Mouse (Mus musculus) stomach, embryonic 14.5 days (tissue): ENCODE data around the gene Prmt8. TPM values are rescaled to one million over a fixed set of nuclear protein-coding genes. Genes with fewer than 3 reads are reported as not detected.

Experiments used
- ATAC-seq: fragments of 200-750 bp; cut with Nextera tagmentation; 2 replicates; pipeline ENCODE4 v1.8.0; 2017; ENCODE audit warnings: low read depth, moderate TSS enrichment; ENCODE audit not compliant: insufficient number of reproducible peaks, insufficient read depth, low FRiP score
- H3K27ac ChIP-seq: fragments of 300-500 bp; sonication (generic); 2 replicates; pipeline ENCODE4 v1.5.1; 2014; ENCODE audit warnings: mild to moderate bottlenecking, low read length, moderate library complexity, mixed read lengths
- H3K27me3 ChIP-seq: fragments of 300-500 bp; sonication (generic); 2 replicates; pipeline ENCODE4 v1.6.1; 2014; ENCODE audit warnings: low read length, control low read depth, mixed read lengths; ENCODE audit not compliant: control insufficient read depth, insufficient read depth
- H3K36me3 ChIP-seq: fragments of 300-500 bp; sonication (generic); 2 replicates; pipeline ENCODE4 v1.6.1; 2014; ENCODE audit warnings: mild to moderate bottlenecking, control low read depth, low read length, moderate library complexity, mixed read lengths; ENCODE audit not compliant: control insufficient read depth, insufficient read depth
- H3K4me1 ChIP-seq: fragments of 300-500 bp; sonication (generic); 2 replicates; pipeline ENCODE4 v1.6.1; 2014; ENCODE audit warnings: low read length, control low read depth, mixed read lengths; ENCODE audit not compliant: control insufficient read depth, insufficient read depth
- H3K4me2 ChIP-seq: fragments of 300-500 bp; sonication (generic); replicated peaks from 2 replicates; pipeline ENCODE4 v1.6.1; 2014; ENCODE audit warnings: low read depth, low read length, control low read depth
- H3K4me3 ChIP-seq: fragments of 300-500 bp; sonication (generic); 2 replicates; pipeline ENCODE4 v1.5.1; 2014; ENCODE audit warnings: low read depth, low read length, control low read depth
- H3K9ac ChIP-seq: fragments of 300-500 bp; sonication (generic); replicated peaks from 2 replicates; pipeline ENCODE4 v1.6.1; 2014; ENCODE audit warnings: low read depth, mild to moderate bottlenecking, control low read depth, low read length, moderate library complexity, mixed read lengths
- H3K9me3 ChIP-seq: fragments of 300-500 bp; sonication (generic); 2 replicates; pipeline ENCODE4 v1.6.1; 2016; ENCODE audit warnings: low read depth, low read length, control low read depth; ENCODE audit not compliant: control insufficient read depth
- WGBS: fragments of 180-500 bp; shearing (Covaris S2); extraction: QIAGEN DNeasy Blood & Tissue Kit; methylation state at CpG from one replicate; pipeline ENCODE4 v1.1.7; 2014; 5-methylcytosine and 5-hydroxymethylcytosine counted together
- polyA plus RNA-seq: library from polyadenylated mRNA; unstranded; fragments of >200 nt; fragmentation: Nextera tagmentation; extraction: Ambion mirVana; gene quantifications from 2 replicates; pipeline ENCODE4 v1.2.1, GENCODE M21; 2014

Prmt8 gene
- polyA plus RNA-seq, 1 experiment from 2014 or later = 0.13 TPM

DNA sequence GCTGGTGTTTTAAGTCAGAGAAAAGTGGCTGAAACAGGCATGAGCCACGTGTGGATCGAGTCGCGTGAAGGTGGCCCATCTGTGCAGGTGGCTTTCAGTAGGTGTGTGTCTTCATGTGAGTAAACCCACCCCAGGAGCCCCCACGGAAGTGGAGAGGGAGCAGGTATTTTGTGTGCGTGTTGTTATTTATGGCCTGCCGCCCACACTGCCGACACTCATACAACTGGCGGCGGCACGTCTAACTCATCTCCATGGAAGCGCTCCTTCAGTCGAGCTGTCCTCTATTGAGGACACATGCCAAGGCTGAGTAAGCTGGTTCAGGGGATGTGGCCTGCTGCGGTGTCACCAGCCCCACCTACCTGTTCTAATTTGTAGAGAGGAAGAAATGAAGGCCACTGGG lies 49.4 kb downstream of the Prmt8 start:
- H3K36me3 ChIP-seq = no peaks in the 10 kb centered on the region
- H3K4me2 ChIP-seq = no peak overlapping the region
- H3K27me3 ChIP-seq = no peaks in the 10 kb centered on the region
- H3K9ac ChIP-seq = no peak overlapping the region
- H3K27ac ChIP-seq = no peak overlapping the region
- no peak for ATAC-seq
- no peaks in the 10 kb centered on the region for H3K4me1 ChIP-seq
- 93% methylated on average over 14 of the region's 14 CpGs for WGBS
- no peak overlapping the region for H3K4me3 ChIP-seq
- no peaks in the 10 kb centered on the region for H3K9me3 ChIP-seq

- no peak overlapping the region for H3K4me2 ChIP-seq
- H3K9ac ChIP-seq = no peak overlapping the region
- H3K36me3 ChIP-seq = no peaks in the 10 kb centered on the region
- H3K27me3 ChIP-seq = no peaks in the 10 kb centered on the region
- no peaks in the 10 kb centered on the region for H3K9me3 ChIP-seq
- H3K27ac ChIP-seq = no peak overlapping the region
- no peak for ATAC-seq
- no peaks in the 10 kb centered on the region for H3K4me1 ChIP-seq
- WGBS = 48% methylated on average over 21 of the region's 21 CpGs
- H3K4me3 ChIP-seq = no peak overlapping the region
Measured at GRCm38 (mm10) chr6:127717239-127718137, 51.8 kb downstream of the Prmt8 start.

DNA sequence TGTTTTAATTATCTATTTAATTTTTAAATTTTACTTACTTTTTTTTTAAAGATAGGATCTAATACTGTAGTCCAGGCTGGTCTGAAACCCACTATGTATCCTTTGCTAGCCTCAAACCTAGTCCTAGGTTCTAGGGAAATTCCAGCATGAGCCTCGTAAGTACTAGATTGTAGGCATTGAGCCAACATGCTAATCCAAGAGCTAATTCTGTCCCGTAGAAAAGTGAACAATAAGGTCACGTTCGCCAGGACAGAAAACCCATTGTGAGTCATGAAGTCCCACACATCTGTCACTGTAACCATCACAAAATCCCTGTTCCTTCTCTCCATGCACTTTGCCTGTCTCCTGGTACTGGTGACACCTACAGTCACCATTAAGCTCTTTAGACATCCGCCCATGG lies 53.8 kb downstream of the Prmt8 start:
- Histone ChIP-seq H3K27ac (no peak overlapping the region), H3K9ac (no peak overlapping the region), H3K4me1 (no peaks in the 10 kb centered on the region), H3K4me2 (no peak overlapping the region), H3K9me3 (no peaks in the 10 kb centered on the region), H3K27me3 (no peaks in the 10 kb centered on the region), H3K4me3 (no peak overlapping the region), H3K36me3 (no peaks in the 10 kb centered on the region)
- WGBS = 76% methylated on average over 5 of the region's 5 CpGs
- no peak for ATAC-seq

DNA sequence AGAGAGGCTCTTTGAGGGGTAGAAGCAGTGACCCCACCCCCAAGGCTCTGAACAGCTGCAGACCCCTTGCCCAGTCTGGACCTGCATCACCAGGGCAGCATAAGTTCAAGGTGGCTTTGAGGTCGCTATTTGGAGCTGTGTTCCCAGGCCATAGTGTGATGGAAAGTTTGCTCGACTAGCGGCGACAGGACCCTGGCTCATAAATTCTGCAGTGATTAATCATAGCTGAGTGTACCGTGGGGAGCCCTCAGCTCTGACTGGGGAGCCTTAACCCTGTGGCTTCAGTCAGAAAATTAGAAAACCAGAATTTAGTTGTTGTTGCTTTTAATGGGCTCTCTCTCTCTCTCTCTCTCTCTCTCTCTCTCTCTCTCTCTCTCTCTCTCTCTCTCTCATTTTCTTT lies 54.4 kb downstream of the Prmt8 start:
- Histone ChIP-seq H3K9me3 (no peaks in the 10 kb centered on the region), H3K4me3 (no peak overlapping the region), H3K27me3 (no peaks in the 10 kb centered on the region), H3K27ac (no peak overlapping the region), H3K4me1 (no peaks in the 10 kb centered on the region), H3K36me3 (no peaks in the 10 kb centered on the region), H3K9ac (no peak overlapping the region), H3K4me2 (no peak overlapping the region)
- 34% methylated on average over 5 of the region's 5 CpGs for whole genome bisulfite sequencing
- ATAC-seq = no peak

GRCm38 (mm10) chr6:127708218-127708628 lies 61.0 kb downstream of the Prmt8 start:
- WGBS = 17% methylated on average over 1 of the region's 1 CpGs
- Histone ChIP-seq H3K4me3 (no peak overlapping the region), H3K36me3 (no peaks in the 10 kb centered on the region), H3K9ac (no peak overlapping the region), H3K4me2 (no peak overlapping the region), H3K9me3 (no peaks in the 10 kb centered on the region), H3K27me3 (no peaks in the 10 kb centered on the region), H3K27ac (peak overlapping the region; percentile 66; the same call in 1 of the 2 replicates), H3K4me1 (peaks cover 8% of the 10 kb centered on the region; the same call in 1 of the 2 replicates)
- ATAC-seq = peak; percentile 77

- 60% methylated on average over 9 of the region's 11 CpGs for WGBS
- no peak for ATAC-seq
- H3K4me2 ChIP-seq = no peak overlapping the region
- no peak overlapping the region for H3K27ac ChIP-seq
- no peaks in the 10 kb centered on the region for H3K36me3 ChIP-seq
- no peak overlapping the region for H3K9ac ChIP-seq
- no peak overlapping the region for H3K4me3 ChIP-seq
- H3K27me3 ChIP-seq = no peaks in the 10 kb centered on the region
- no peaks in the 10 kb centered on the region for H3K4me1 ChIP-seq
- H3K9me3 ChIP-seq = no peaks in the 10 kb centered on the region
Measured at GRCm38 (mm10) chr6:127701036-127701783, 68.1 kb downstream of the Prmt8 start.

- no peaks in the 10 kb centered on the region for H3K9me3 ChIP-seq
- no peak overlapping the region for H3K4me2 ChIP-seq
- H3K27ac ChIP-seq = no peak overlapping the region
- no peaks in the 10 kb centered on the region for H3K4me1 ChIP-seq
- no peak for ATAC-seq
- H3K36me3 ChIP-seq = no peaks in the 10 kb centered on the region
- no peak overlapping the region for H3K4me3 ChIP-seq
- 92% methylated on average over 7 of the region's 7 CpGs for WGBS
- H3K9ac ChIP-seq = no peak overlapping the region
- no peaks in the 10 kb centered on the region for H3K27me3 ChIP-seq
Measured at GRCm38 (mm10) chr6:127693681-127694080, 75.6 kb downstream of the Prmt8 start.

DNA sequence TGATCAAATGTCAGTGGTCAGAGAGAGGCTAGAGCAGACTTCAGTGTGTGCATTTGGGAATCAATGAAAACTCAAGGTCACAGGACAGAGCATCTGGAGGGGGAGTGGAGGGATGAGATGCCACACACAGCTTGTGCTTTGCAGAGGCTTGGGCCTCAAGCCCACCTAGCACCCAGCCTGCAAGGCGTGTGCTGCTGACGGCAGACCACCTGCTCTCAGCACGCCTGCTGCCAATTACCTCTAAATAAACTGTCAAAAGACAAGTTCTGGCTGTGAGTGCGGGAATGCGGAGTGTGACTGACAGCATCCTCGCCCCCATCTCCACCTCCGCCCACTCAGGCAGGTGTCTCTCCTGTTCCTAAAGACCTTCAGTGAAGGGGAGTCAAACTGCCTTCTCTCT lies 77.0 kb downstream of the Prmt8 start:
- WGBS = 31% methylated on average over 7 of the region's 7 CpGs
- Histone ChIP-seq H3K9me3 (no peaks in the 10 kb centered on the region), H3K27ac (no peak overlapping the region), H3K9ac (no peak overlapping the region), H3K4me2 (no peak overlapping the region), H3K4me3 (no peak overlapping the region), H3K4me1 (no peaks in the 10 kb centered on the region), H3K27me3 (no peaks in the 10 kb centered on the region), H3K36me3 (no peaks in the 10 kb centered on the region)
- no peak for ATAC-seq
